Mouse (Mus musculus) right cerebral cortex, postnatal 36 days (tissue): Measurements from ENCODE around the gene Slc43a3.
A peak's percentile ranks its signal among the peaks of the same experiment; 100 is the strongest.

Experiments
- DNase-seq, 2 experiments: peaks; one replicate each; pipeline ENCODE4 v3.0.0; 2022; ENCODE audit warnings: low spot score in 2 of 2, mixed read lengths in 1 of 2

The Slc43a3 gene

GRCm38 (mm10) chr2:84980188-84980587 lies 43.8 kb downstream of the Slc43a3 start, which contains the start of gene Prg2:
Gene Prg2, plus strand, starts transcription at chr2:84980461.
- DNase-seq, result no peak

- no peak for DNase-seq
Observed at GRCm38 (mm10) chr2:84987930-84988329, 51.6 kb downstream of the Slc43a3 start, which contains the start of gene Prg3. Gene Prg3, plus strand, starts transcription at chr2:84988215.

- DNase-seq, result no peak
Observed at GRCm38 (mm10) chr2:84996376-84996775, 60.0 kb downstream of the Slc43a3 start.

GRCm38 (mm10) chr2:84999486-85000181 lies 63.3 kb downstream of the Slc43a3 start:
- DNase-seq, result no peak

GRCm38 (mm10) chr2:85001497-85001896 lies 65.1 kb downstream of the Slc43a3 start:
- no peak for DNase-seq

DNA sequence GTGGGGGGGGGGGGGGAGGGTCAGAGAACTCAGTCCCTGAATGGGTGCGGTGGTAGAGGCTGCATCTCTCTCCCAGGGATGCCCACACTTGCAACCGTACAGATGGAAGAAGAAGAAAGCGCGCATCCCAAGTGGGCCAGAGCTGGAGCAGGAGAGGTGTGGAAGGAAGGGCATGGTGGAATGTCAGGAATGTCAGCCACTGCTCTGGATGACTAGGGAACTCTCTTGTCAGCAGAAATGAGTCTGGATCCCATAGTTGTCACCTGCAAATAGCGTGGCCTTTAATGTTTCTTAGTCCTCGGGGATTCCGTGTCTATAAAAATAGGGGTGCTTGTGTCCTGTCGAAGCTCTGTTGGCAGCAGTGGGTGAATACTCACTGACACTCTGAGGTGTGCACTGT lies 66.2 kb downstream of the Slc43a3 start:
- no peak for DNase-seq

DNA sequence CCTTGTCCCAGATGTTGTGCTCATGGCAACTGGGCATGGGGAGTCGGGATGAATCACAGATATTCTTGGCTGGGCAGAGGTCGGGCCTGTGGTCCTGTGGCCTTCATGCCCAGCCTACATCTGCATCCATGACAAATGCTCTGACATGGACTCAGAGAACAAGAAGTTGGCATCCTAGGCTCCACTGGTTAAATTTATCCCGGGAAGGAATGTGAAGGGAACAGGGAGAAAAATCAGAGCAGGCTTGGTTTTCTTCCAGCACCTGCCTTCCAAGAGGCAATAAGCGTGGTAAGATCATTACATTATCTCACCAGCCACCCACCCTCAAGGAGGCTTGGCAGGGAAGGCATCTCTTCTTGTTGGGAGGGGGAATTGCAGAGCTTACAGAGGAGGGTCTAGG lies 68.0 kb downstream of the Slc43a3 start:
- DNase-seq, result peak; percentile 21 to 56

DNA sequence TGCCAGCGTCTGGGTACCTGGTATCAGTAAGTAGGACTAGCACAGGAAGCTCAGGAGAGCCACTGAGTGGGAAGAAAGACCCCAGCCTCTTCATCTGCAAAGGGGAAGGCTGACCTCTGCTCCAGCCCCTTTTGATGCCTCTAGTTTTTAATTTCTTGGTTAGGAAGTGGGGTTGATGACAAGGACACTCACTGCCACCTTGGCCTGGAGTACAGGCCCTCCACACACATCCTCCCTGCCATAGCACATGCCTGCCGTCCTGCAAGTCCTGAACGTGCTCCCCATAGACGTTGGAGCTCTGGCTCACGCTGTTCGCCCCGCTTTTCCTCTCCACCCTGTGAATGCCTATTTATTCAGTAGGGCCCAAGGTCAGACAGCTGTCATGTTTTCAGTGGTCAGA lies 70.2 kb downstream of the Slc43a3 start:
- DNase-seq, result no peak

- DNase-seq, result no peak
Observed at GRCm38 (mm10) chr2:85007729-85008128, 71.3 kb downstream of the Slc43a3 start.
